Mouse (Mus musculus) myocyte (in vitro differentiated cells): Measurements from ENCODE around the gene Mfsd4b1.

Experiments used
- E2F4 ChIP-seq: IDR thresholded peaks from one replicate; pipeline ENCODE4 v1.6.1; 2011; ENCODE audit warnings: mild to moderate bottlenecking, control low read depth, moderate library complexity; ENCODE audit not compliant: insufficient read depth
- MAX ChIP-seq: IDR thresholded peaks from one replicate; pipeline ENCODE4 v1.6.1; 2011; ENCODE audit warnings: low read depth, mild to moderate bottlenecking, control low read depth
- MYOD1 ChIP-seq, 3 experiments: IDR thresholded peaks; one replicate each; pipeline ENCODE4 v1.6.1; 2011; ENCODE audit warnings: control low read depth in 2 of 3, low read depth in 2 of 3, mild to moderate bottlenecking in 2 of 3, moderate library complexity in 1 of 3; ENCODE audit not compliant: insufficient read length in 2 of 3, control insufficient read depth in 1 of 3
- MYOG ChIP-seq, 3 experiments: IDR thresholded peaks; one replicate each; pipeline ENCODE4 v1.6.1; 2011; ENCODE audit warnings: control low read depth in 2 of 3, low read depth in 2 of 3, mild to moderate bottlenecking in 2 of 3; ENCODE audit not compliant: insufficient read length in 2 of 3, control insufficient read depth in 1 of 3, insufficient read depth in 1 of 3
- POLR2A ChIP-seq: IDR thresholded peaks from one replicate; pipeline ENCODE4 v1.6.1; 2011; ENCODE audit warnings: low read depth, mild to moderate bottlenecking, control low read depth, moderate library complexity; ENCODE audit not compliant: insufficient read length
- POLR2AphosphoS2 ChIP-seq: IDR thresholded peaks from one replicate; pipeline ENCODE4 v1.6.1; 2011; ENCODE audit warnings: low read depth, control low read depth; ENCODE audit not compliant: insufficient read length
- REST ChIP-seq: IDR thresholded peaks from one replicate; pipeline ENCODE4 v1.6.1; 2011; ENCODE audit warnings: mild to moderate bottlenecking, control low read depth, moderate library complexity; ENCODE audit not compliant: insufficient read depth, insufficient read length
- SRF ChIP-seq: IDR thresholded peaks from one replicate; pipeline ENCODE4 v1.6.1; 2011; ENCODE audit warnings: low read depth; ENCODE audit not compliant: control insufficient read depth, insufficient read length
- TCF3 ChIP-seq: IDR thresholded peaks from one replicate; pipeline ENCODE4 v1.6.1; 2011; ENCODE audit warnings: low read depth, control low read depth; ENCODE audit not compliant: insufficient read length
- USF1 ChIP-seq: IDR thresholded peaks from one replicate; pipeline ENCODE4 v1.6.1; 2011; ENCODE audit warnings: low read depth, mild to moderate bottlenecking, control low read depth, moderate library complexity

DNA sequence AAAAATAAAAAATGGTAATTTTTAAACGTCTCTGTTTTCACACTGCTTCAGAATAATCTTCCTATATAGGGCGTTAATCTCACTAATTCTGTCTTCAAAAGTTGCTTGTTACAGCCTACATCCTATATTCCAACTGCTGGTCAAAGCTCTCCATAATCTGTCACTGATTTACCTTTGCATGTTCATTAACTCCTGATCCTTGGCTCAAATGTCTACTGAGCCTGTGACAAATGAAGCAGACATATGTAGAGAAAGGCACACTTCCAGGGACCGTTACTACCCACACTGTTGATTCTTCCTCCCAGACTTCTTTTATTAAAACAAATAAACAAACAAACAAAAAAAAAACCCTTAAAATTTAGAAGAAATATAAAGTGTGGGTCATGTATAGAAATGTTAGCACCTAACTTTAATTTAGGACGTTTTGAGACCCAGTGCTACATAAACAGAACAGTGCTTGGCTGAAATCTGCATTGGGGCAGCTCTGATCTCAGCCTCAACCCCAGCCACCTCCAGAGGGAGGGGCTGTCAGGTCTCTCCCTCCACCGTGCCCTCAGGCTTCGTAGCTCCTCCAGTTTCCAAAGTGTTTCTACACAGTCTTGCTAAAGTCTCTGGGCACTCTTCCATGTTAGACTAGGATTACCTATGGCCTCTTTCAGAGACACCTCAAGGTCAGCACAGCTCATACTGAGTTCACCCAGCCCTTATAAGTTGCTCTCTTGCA, 33.2 kb upstream of the Mfsd4b1 start:
- no peak for TF ChIP-seq MYOD1 (IDR thresholded peaks at IDR 0.05; ENCODE audit: control insufficient read depth in 1 of 3, insufficient read length in 2 of 3, low read depth in 2 of 3)
- no peak for TF ChIP-seq POLR2A
- no peak for TF ChIP-seq MYOG (IDR thresholded peaks at IDR 0.05; ENCODE audit: control insufficient read depth in 1 of 3, insufficient read depth in 1 of 3, insufficient read length in 2 of 3, low read depth in 2 of 3)
- TF ChIP-seq E2F4: no peak
- no peak for TF ChIP-seq TCF3
- TF ChIP-seq POLR2AphosphoS2: no peak
- no peak for TF ChIP-seq MAX
- TF ChIP-seq USF1: no peak
- no peak for TF ChIP-seq SRF
- TF ChIP-seq REST: no peak
